Comparison of ENCODE assay signal across 8 mouse cellular contexts in the genomic region with DNA sequence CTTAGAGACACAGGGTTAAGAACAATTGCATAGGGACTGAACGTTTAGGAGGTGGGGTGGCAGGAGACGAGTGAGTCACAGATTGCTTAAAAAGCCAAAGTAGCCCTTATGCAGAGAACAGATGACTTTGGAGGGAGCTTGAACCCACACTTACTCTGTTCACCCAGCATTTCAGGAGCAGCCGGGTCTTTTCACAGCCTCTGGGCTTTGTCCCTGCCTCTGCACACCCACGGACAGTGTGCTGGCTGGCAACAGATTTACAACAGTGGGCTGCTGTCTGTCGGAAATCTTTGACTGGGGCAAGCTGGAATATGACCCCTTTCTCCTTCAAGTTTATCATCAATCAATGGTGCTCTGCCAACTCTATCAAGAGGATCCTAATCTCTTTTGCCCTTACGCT. TPM values are rescaled to one million over a fixed set of nuclear protein-coding genes. Genes with fewer than 3 reads are reported as not detected.
DNase-seq lines count a peak whose midpoint lies in the region; ATAC-seq lines count a peak whose summit lies in the region.

No protein-coding gene starts in this region.

- no peak for DNase-seq in forebrain, embryonic 14.5 days (ENCODE audit: low spot score)
- peak; percentile 22 for DNase-seq in NIH3T3 (ENCODE audit: low read depth)
- peak; percentile 25 to 41 for DNase-seq in heart, postnatal 10 days
- DNase-seq in thymus, postnatal 36 days = no peak

- H3K27me3 ChIP-seq in forebrain, embryonic 15.5 days = no peaks in the 10 kb centered on the region
- no peaks in the 10 kb centered on the region for H3K27me3 ChIP-seq in forebrain, embryonic 14.5 days (replicated peaks; ENCODE audit: control insufficient read depth, insufficient read depth, low read length)
- H3K27me3 ChIP-seq in limb, embryonic 13.5 days = peaks cover 2% of the 10 kb centered on the region; the same call in 1 of the 2 replicates
- H3K27me3 ChIP-seq in stomach, embryonic 15.5 days (replicated peaks) = no peaks in the 10 kb centered on the region

- no peak for ATAC-seq in forebrain, embryonic 15.5 days (replicated peaks)
- ATAC-seq in forebrain, embryonic 14.5 days = no peak
- no peak for ATAC-seq in limb, embryonic 13.5 days (ENCODE audit: low FRiP score, low read depth)
- no peak for ATAC-seq in stomach, embryonic 15.5 days (ENCODE audit: insufficient read depth, low FRiP score, low read depth)
- ATAC-seq in erythroblast, adult 5-6 weeks (replicated peaks; ENCODE audit: low FRiP score, poor library complexity, severe bottlenecking) = no peak

- H3K9me3 ChIP-seq in forebrain, embryonic 15.5 days = no peaks in the 10 kb centered on the region
- H3K9me3 ChIP-seq in forebrain, embryonic 14.5 days (replicated peaks; ENCODE audit: control insufficient read depth, low read length) = no peaks in the 10 kb centered on the region
- no peaks in the 10 kb centered on the region for H3K9me3 ChIP-seq in limb, embryonic 13.5 days
- H3K9me3 ChIP-seq in stomach, embryonic 15.5 days = no peaks in the 10 kb centered on the region

- no peak overlapping the region for H3K4me3 ChIP-seq in forebrain, embryonic 15.5 days
- no peak overlapping the region for H3K4me3 ChIP-seq in forebrain, embryonic 14.5 days (ENCODE audit: low read depth, low read length)
- no peak overlapping the region for H3K4me3 ChIP-seq in limb, embryonic 13.5 days
- peak overlapping the region; percentile 35; the same call in 1 of the 2 replicates for H3K4me3 ChIP-seq in stomach, embryonic 15.5 days (replicated peaks)

- no peaks in the 10 kb centered on the region for H3K36me3 ChIP-seq in forebrain, embryonic 15.5 days
- no peaks in the 10 kb centered on the region for H3K36me3 ChIP-seq in forebrain, embryonic 14.5 days (ENCODE audit: control insufficient read depth, insufficient read depth, low read length)
- H3K36me3 ChIP-seq in limb, embryonic 13.5 days = no peaks in the 10 kb centered on the region
- H3K36me3 ChIP-seq in stomach, embryonic 15.5 days = no peaks in the 10 kb centered on the region

- no peak overlapping the region for H3K9ac ChIP-seq in forebrain, embryonic 15.5 days (replicated peaks)
- no peak overlapping the region for H3K9ac ChIP-seq in forebrain, embryonic 14.5 days (ENCODE audit: low read length)
- H3K9ac ChIP-seq in limb, embryonic 13.5 days = no peak overlapping the region
- H3K9ac ChIP-seq in stomach, embryonic 15.5 days = no peak overlapping the region

- H3K27ac ChIP-seq in forebrain, embryonic 15.5 days (replicated peaks) = no peak overlapping the region
- H3K27ac ChIP-seq in forebrain, embryonic 14.5 days (ENCODE audit: low read depth, low read length) = no peak overlapping the region
- H3K27ac ChIP-seq in limb, embryonic 13.5 days = no peak overlapping the region
- H3K27ac ChIP-seq in stomach, embryonic 15.5 days = no peak overlapping the region

- peaks cover 12% of the 10 kb centered on the region for H3K4me1 ChIP-seq in forebrain, embryonic 15.5 days
- H3K4me1 ChIP-seq in forebrain, embryonic 14.5 days (ENCODE audit: control insufficient read depth, insufficient read depth, low read length) = 0 out of 2 replicates have a peak, but pooled peaks cover 4% of the 10 kb centered on the region
- peaks cover 12% of the 10 kb centered on the region; the same call in 1 of the 2 replicates for H3K4me1 ChIP-seq in limb, embryonic 13.5 days
- peaks cover 6% of the 10 kb centered on the region; the same call in 1 of the 2 replicates for H3K4me1 ChIP-seq in stomach, embryonic 15.5 days

- intact Hi-C loops in heart, postnatal 10 days (cut with DNase I) = loop anchor here (1.0 to 2.0 kb wide), 3 partner anchors 39 to 68 kb away; no protein-coding TSS in a partner anchor

- WGBS in forebrain, embryonic 15.5 days = 52% methylated on average over 6 of the region's 6 CpGs
- 60% methylated on average over 6 of the region's 6 CpGs for WGBS in forebrain, embryonic 14.5 days
- WGBS in limb, embryonic 13.5 days = 26% methylated on average over 6 of the region's 6 CpGs
- 28% methylated on average over 6 of the region's 6 CpGs for WGBS in stomach, embryonic 15.5 days

- peak overlapping the region; percentile 44; the same call in 1 of the 2 replicates for H3K4me2 ChIP-seq in forebrain, embryonic 15.5 days (replicated peaks)
- H3K4me2 ChIP-seq in forebrain, embryonic 14.5 days (ENCODE audit: low read length) = no peak overlapping the region
- peak overlapping the region; percentile 64 for H3K4me2 ChIP-seq in limb, embryonic 13.5 days (replicated peaks)
- peak overlapping the region; percentile 67 for H3K4me2 ChIP-seq in stomach, embryonic 15.5 days

RNA-seq across cellular contexts. Expression of gene Cavin2, which starts 44.1 kb away (rescaled TPM):
- polyA plus RNA-seq in forebrain, embryonic 15.5 days (2015; fragmentation: Nextera tagmentation; extraction: Ambion mirVana) = 4.9 and 5.8 TPM in 2 replicates
- 4.7 and 6.6 TPM in 2 replicates for polyA plus RNA-seq in forebrain, embryonic 14.5 days (2014; fragmentation: Nextera tagmentation; extraction: Ambion mirVana)
- 100 to 1,000 TPM; 208 to 218 TPM for total RNA-seq in heart, postnatal 10 days (2021)
- polyA plus RNA-seq in limb, embryonic 13.5 days (2015; fragmentation: Nextera tagmentation; extraction: Ambion mirVana) = 26.8 TPM in 2 replicates
- 83.9 and 87.4 TPM in 2 replicates for polyA plus RNA-seq in stomach, embryonic 15.5 days (2015; fragmentation: Nextera tagmentation; extraction: Ambion mirVana)
- 0.42 and 0.58 TPM in 2 replicates for total RNA-seq in erythroblast, adult 5-6 weeks (2015; ENCODE audit: low replicate concordance)
- 0.70 and 1.2 TPM in 2 replicates for total RNA-seq in erythroblast, adult 5-6 weeks (2017; ENCODE audit: low replicate concordance)

Comparison
In these comparisons a context has a peak if more than half of its experiments do, and no peak if none do; other contexts are left out.
1. DNase-seq: peak in NIH3T3 (single experiment) and heart, postnatal 10 days (2 of 2); none in forebrain, embryonic 14.5 days (single experiment) and thymus, postnatal 36 days (0 of 2).